Mouse (Mus musculus) intestine, postnatal 0 days (tissue): ENCODE results near the gene A530084C06Rik. TPM values are rescaled to one million over a fixed set of nuclear protein-coding genes. Genes with fewer than 3 reads are reported as not detected.
A peak's percentile ranks its signal among the peaks of the same experiment; 100 is the strongest.

ENCODE experiments used
- ATAC-seq: fragments of 200-750 bp; cut with Nextera tagmentation; 2 replicates; pipeline ENCODE4 v1.8.0; 2017; ENCODE audit warnings: mild to moderate bottlenecking, moderate TSS enrichment, moderate library complexity
- H3K27ac ChIP-seq: fragments of 300-500 bp; sonication (generic); 2 replicates; pipeline ENCODE4 v1.5.1; 2014; ENCODE audit warnings: mild to moderate bottlenecking, low read depth, low read length, moderate library complexity
- H3K27me3 ChIP-seq: fragments of 300-500 bp; sonication (generic); replicated peaks from 2 replicates; pipeline ENCODE4 v1.6.1; 2014; ENCODE audit warnings: low read length, mixed read lengths; ENCODE audit not compliant: control insufficient read depth, insufficient read depth
- H3K36me3 ChIP-seq: fragments of 300-500 bp; sonication (generic); 2 replicates; pipeline ENCODE4 v1.6.1; 2014; ENCODE audit warnings: mild to moderate bottlenecking, moderate library complexity; ENCODE audit not compliant: control insufficient read depth, insufficient read depth
- H3K4me1 ChIP-seq: fragments of 300-500 bp; sonication (generic); replicated peaks from 2 replicates; pipeline ENCODE4 v1.6.1; 2014; ENCODE audit warnings: antibody characterized with exemption, low read length, mixed read lengths; ENCODE audit not compliant: control insufficient read depth, insufficient read depth
- H3K4me2 ChIP-seq: fragments of 300-500 bp; sonication (generic); replicated peaks from 2 replicates; pipeline ENCODE4 v1.6.1; 2014; ENCODE audit warnings: low read depth, mild to moderate bottlenecking, moderate library complexity
- H3K4me3 ChIP-seq: fragments of 300-500 bp; sonication (generic); 2 replicates; pipeline ENCODE4 v1.5.1; 2014; ENCODE audit warnings: low read depth, low read length
- H3K9ac ChIP-seq: fragments of 300-500 bp; sonication (generic); 2 replicates; pipeline ENCODE4 v1.6.1; 2014; ENCODE audit warnings: mild to moderate bottlenecking, low read depth, low read length
- H3K9me3 ChIP-seq: fragments of 300-500 bp; sonication (generic); 2 replicates; pipeline ENCODE4 v1.6.1; 2016; ENCODE audit warnings: mixed run types; ENCODE audit not compliant: control insufficient read depth
- CTCF ChIP-seq: sonication (generic); IDR thresholded peaks from 2 replicates; pipeline ENCODE4 v1.5.1; 2016; ENCODE audit warnings: low read depth, mild to moderate bottlenecking, control low read depth, antibody characterized with exemption, moderate library complexity
- WGBS: fragments of 180-500 bp; shearing (Covaris S2); extraction: QIAGEN DNeasy Blood & Tissue Kit; methylation state at CpG from one replicate; pipeline ENCODE4 v1.1.7; 2014; 5-methylcytosine and 5-hydroxymethylcytosine counted together
- polyA plus RNA-seq: library from polyadenylated mRNA; unstranded; fragments of >200 nt; fragmentation: Nextera tagmentation; extraction: Ambion mirVana; gene quantifications from 2 replicates; pipeline ENCODE4 v1.2.1, GENCODE M21; 2015

A530084C06Rik gene
- polyA plus RNA-seq, 1 experiment from 2014 or later, result not detected

DNA sequence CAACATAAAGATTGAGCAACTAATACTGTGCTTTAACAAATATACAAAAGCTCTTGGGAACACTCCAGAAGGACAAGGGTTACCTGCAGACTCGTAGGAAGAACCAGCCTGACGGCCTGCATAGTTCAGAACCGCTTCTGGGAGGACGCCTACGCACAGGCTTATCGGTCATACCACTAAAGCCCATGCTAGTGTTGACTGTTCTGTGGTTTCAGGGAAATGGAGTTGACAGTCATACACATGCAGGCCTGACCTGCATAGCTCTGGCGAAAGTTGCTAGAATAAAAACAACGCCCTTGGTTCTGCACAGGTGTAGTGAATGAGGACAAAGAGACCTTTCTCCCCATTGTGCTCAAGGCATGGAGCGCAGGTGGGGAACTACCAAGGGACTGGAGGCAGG is 11.5 kb downstream of the A530084C06Rik start:
- Histone ChIP-seq H3K4me2 (no peak overlapping the region), H3K9me3 (no peaks in the 10 kb centered on the region), H3K9ac (no peak overlapping the region), H3K4me3 (no peak overlapping the region), H3K27me3 (no peaks in the 10 kb centered on the region), H3K27ac (no peak overlapping the region), H3K4me1 (no peaks in the 10 kb centered on the region), H3K36me3 (no peaks in the 10 kb centered on the region)
- peak; percentile 89 for ATAC-seq
- no peak for TF ChIP-seq CTCF
- WGBS, result 47% methylated on average over 9 of the region's 9 CpGs

DNA sequence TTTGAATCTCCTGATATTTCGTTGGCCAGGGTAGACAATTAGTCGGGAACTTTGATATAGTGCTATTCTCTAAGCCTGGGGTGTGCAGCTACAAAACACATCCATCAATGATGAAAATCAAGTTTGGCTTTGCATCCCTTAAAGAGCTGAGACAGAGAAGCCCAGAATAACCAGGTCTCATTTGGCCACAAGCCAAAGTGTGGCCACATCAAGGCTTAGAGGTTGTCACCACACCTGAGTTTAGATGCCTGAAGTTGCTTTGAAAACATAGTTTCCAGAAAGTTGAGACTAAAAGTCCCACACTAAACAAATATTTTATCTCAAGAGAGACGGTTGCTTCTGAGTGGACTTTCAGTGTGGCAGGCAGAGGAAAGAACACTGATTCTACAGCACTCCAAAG is 11.9 kb downstream of the A530084C06Rik start:
- no peaks in the 10 kb centered on the region for H3K36me3 ChIP-seq
- WGBS, result 61% methylated on average over 3 of the region's 3 CpGs
- no peaks in the 10 kb centered on the region for H3K4me1 ChIP-seq
- no peak for TF ChIP-seq CTCF
- ATAC-seq, result no peak; the same call in 1 of the 2 replicates
- no peaks in the 10 kb centered on the region for H3K9me3 ChIP-seq
- H3K4me2 ChIP-seq, result no peak overlapping the region
- no peak overlapping the region for H3K9ac ChIP-seq
- H3K4me3 ChIP-seq, result no peak overlapping the region
- H3K27ac ChIP-seq, result 0 out of 2 replicates have a peak overlapping the region, but pooled peaks have one; percentile 28
- H3K27me3 ChIP-seq, result no peaks in the 10 kb centered on the region

GRCm38 (mm10) chr13:31546784-31547183 is 12.3 kb downstream of the A530084C06Rik start:
- H3K4me3 ChIP-seq, result no peak overlapping the region
- 43% methylated on average over 2 of the region's 2 CpGs for WGBS
- H3K9ac ChIP-seq, result no peak overlapping the region
- TF ChIP-seq CTCF, result no peak
- peak overlapping the region; percentile 28; the same call in 1 of the 2 replicates for H3K27ac ChIP-seq
- no peaks in the 10 kb centered on the region for H3K27me3 ChIP-seq
- H3K9me3 ChIP-seq, result no peaks in the 10 kb centered on the region
- peak; percentile 66 for ATAC-seq
- H3K36me3 ChIP-seq, result no peaks in the 10 kb centered on the region
- no peak overlapping the region for H3K4me2 ChIP-seq
- no peaks in the 10 kb centered on the region for H3K4me1 ChIP-seq

DNA sequence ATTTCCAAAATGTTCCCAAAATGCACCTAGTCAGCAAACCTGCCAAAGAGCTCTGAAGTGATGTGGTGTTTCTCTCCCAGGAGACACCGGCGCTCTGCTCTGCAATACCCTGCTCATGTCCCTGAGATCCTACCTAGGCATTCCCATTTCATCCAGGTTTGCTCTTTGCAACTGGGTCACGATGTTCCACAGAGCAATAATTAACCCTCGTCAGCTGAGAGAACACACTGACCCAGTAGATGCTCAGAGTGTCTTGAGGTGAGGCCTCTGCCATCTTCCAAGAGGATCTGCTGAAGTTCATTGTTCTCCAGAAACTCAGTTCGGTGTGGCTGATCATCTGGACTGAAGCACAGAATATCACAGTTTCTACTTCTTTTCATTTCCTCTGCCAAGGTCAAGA is 16.1 kb downstream of the A530084C06Rik start:
- H3K27ac ChIP-seq, result no peak overlapping the region
- no peak overlapping the region for H3K4me2 ChIP-seq
- WGBS, result 91% methylated on average over 5 of the region's 5 CpGs
- ATAC-seq, result no peak
- no peak for TF ChIP-seq CTCF
- no peaks in the 10 kb centered on the region for H3K4me1 ChIP-seq
- H3K27me3 ChIP-seq, result no peaks in the 10 kb centered on the region
- no peak overlapping the region for H3K4me3 ChIP-seq
- H3K9me3 ChIP-seq, result no peaks in the 10 kb centered on the region
- no peak overlapping the region for H3K9ac ChIP-seq
- H3K36me3 ChIP-seq, result no peaks in the 10 kb centered on the region

GRCm38 (mm10) chr13:31534726-31535125 is 24.4 kb downstream of the A530084C06Rik start:
- H3K27ac ChIP-seq, result no peak overlapping the region
- H3K4me3 ChIP-seq, result no peak overlapping the region
- no peak overlapping the region for H3K9ac ChIP-seq
- H3K27me3 ChIP-seq, result no peaks in the 10 kb centered on the region
- no peaks in the 10 kb centered on the region for H3K9me3 ChIP-seq
- H3K36me3 ChIP-seq, result no peaks in the 10 kb centered on the region
- H3K4me1 ChIP-seq, result no peaks in the 10 kb centered on the region
- WGBS, result 83% methylated on average over 4 of the region's 4 CpGs
- TF ChIP-seq CTCF, result no peak
- ATAC-seq, result no peak
- no peak overlapping the region for H3K4me2 ChIP-seq

GRCm38 (mm10) chr13:31531651-31532061 is 27.5 kb downstream of the A530084C06Rik start:
- WGBS, result 48% methylated on average over 8 of the region's 8 CpGs
- no peak for ATAC-seq
- Histone ChIP-seq H3K9me3 (no peaks in the 10 kb centered on the region), H3K9ac (no peak overlapping the region), H3K36me3 (no peaks in the 10 kb centered on the region), H3K27me3 (no peaks in the 10 kb centered on the region), H3K4me1 (no peaks in the 10 kb centered on the region), H3K4me2 (no peak overlapping the region), H3K4me3 (no peak overlapping the region), H3K27ac (no peak overlapping the region)
- no peak for TF ChIP-seq CTCF

GRCm38 (mm10) chr13:31531186-31531585 is 27.9 kb downstream of the A530084C06Rik start:
- no peak for TF ChIP-seq CTCF
- Histone ChIP-seq H3K4me3 (no peak overlapping the region), H3K27ac (no peak overlapping the region), H3K9me3 (no peaks in the 10 kb centered on the region), H3K9ac (no peak overlapping the region), H3K4me1 (no peaks in the 10 kb centered on the region), H3K4me2 (no peak overlapping the region), H3K27me3 (no peaks in the 10 kb centered on the region), H3K36me3 (no peaks in the 10 kb centered on the region)
- ATAC-seq, result no peak
- WGBS, result 61% methylated on average over 5 of the region's 5 CpGs
